Mouse (Mus musculus) heart, adult 2 months (tissue): ENCODE measurements around the gene Lias.

Experiments used
- CTCF ChIP-seq: fragments of 200-600 bp; IDR thresholded peaks from 2 replicates; pipeline ENCODE4 v1.8.1; 2022; ENCODE audit warnings: antibody characterized with exemption, mild to moderate bottlenecking, moderate library complexity
- EP300 ChIP-seq: fragments of 200-500 bp; IDR thresholded peaks from 2 replicates; pipeline ENCODE4 v1.6.1; 2011; ENCODE audit warnings: low read depth, low read length, control low read depth; ENCODE audit not compliant: insufficient read depth
- POLR2A ChIP-seq: fragments of 200-500 bp; IDR thresholded peaks from 2 replicates; pipeline ENCODE4 v1.6.1; 2011; ENCODE audit warnings: mild to moderate bottlenecking, low read depth, low read length, control low read depth; ENCODE audit not compliant: insufficient read depth

DNA sequence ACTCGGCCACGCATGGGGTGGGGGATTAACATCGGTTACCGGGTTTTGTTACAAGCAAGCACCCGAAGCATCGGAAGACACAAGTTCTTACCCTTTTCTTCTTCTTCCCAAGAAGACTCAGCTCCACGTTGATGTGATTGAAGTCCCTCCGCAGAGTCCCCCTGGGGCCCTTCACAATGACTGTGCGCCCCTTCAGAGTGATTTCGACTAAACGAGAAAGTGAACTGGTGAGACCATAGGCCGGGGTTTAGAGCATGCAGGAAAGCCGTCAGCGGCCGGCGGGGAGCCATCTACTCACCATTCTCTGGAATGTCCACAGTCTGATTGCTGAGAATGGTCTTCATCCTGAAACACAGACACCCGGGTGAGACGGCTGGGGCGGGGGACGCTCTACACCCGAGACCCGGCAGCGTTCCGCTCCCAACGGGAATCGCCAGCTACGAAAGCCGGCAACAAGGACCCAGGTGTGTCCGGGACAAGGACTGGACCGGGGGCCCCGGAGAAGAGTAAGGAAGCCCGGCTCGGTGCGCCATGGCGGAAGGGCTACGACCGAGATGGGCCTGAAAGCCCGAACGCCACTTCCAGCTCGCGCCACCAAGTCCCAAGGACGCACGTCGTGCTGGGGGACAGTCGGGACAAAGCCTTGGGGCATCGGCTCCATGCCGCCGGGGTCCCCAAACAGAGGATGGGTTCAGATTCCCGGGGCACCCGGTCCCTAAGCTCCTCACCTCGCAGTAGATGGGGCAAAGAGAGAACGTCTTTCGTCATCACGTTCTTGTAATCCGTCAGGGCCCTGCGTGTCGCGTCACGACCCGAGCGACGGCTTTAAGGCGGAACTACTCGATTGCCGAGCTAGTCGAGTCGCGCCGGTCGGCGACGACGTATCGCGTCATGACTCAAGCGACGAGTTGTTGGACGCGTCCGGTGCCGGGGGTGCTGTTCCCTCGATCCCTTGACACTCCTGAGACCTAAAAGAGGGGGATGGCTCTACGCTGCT lies at the start of gene Lias, which contains the start of gene Rpl9:
- TF ChIP-seq POLR2A (peak; percentile 99), CTCF (no peak), EP300 (peak; percentile 96)
